Mouse (Mus musculus): ENCODE data around the gene Itpr1. TPM values are rescaled to one million over a fixed set of nuclear protein-coding genes. Genes with fewer than 3 reads are reported as not detected.

Itpr1 gene
- polyA plus RNA-seq, 1 experiment, result 4.7 TPM

- no peaks in the 10 kb centered on the region for H3K27me3 ChIP-seq (ENCODE audit: control insufficient read depth, insufficient read depth, low read length)
- H3K27ac ChIP-seq (ENCODE audit: insufficient read depth, low read depth, low read length), result no peak overlapping the region
- no peaks in the 10 kb centered on the region for H3K36me3 ChIP-seq (ENCODE audit: control insufficient read depth, insufficient read depth, low read length)
- TF ChIP-seq POLR2A (IDR thresholded peaks at IDR 0.05; ENCODE audit: low read depth, low read length), result no peak
- no peak for TF ChIP-seq CTCF (IDR thresholded peaks at IDR 0.05; ENCODE audit: extremely low read depth, insufficient read length, insufficient replicate concordance, low read depth, low read length)
- no peak overlapping the region for H3K4me3 ChIP-seq (ENCODE audit: low read depth, low read length)
- 29% methylated on average over 1 of the region's 1 CpGs for WGBS
- 0 out of 2 replicates have a peak, but pooled peaks cover 1% of the 10 kb centered on the region for H3K4me1 ChIP-seq (ENCODE audit: control insufficient read depth, insufficient read depth, insufficient read length, low read length)
Measured at GRCm38 (mm10) chr6:108316951-108317350, 104.1 kb downstream of the Itpr1 start.

GRCm38 (mm10) chr6:108321653-108322052 lies 108.8 kb downstream of the Itpr1 start:
- H3K27me3 ChIP-seq (ENCODE audit: control insufficient read depth, insufficient read depth, low read length), result no peaks in the 10 kb centered on the region
- H3K27ac ChIP-seq (ENCODE audit: insufficient read depth, low read depth, low read length), result no peak overlapping the region
- H3K36me3 ChIP-seq (ENCODE audit: control insufficient read depth, insufficient read depth, low read length), result no peaks in the 10 kb centered on the region
- TF ChIP-seq POLR2A (IDR thresholded peaks at IDR 0.05; ENCODE audit: low read depth, low read length), result no peak
- TF ChIP-seq CTCF (IDR thresholded peaks at IDR 0.05; ENCODE audit: extremely low read depth, insufficient read length, insufficient replicate concordance, low read depth, low read length), result no peak
- H3K4me1 ChIP-seq (ENCODE audit: control insufficient read depth, insufficient read depth, insufficient read length, low read length), result peaks cover 1% of the 10 kb centered on the region; the same call in 1 of the 2 replicates
- H3K4me3 ChIP-seq (ENCODE audit: low read depth, low read length), result no peak overlapping the region
- 85% methylated on average over 2 of the region's 2 CpGs for WGBS

- WGBS, result 82% methylated on average over 6 of the region's 6 CpGs
- no peak overlapping the region for H3K27ac ChIP-seq (ENCODE audit: insufficient read depth, low read depth, low read length)
Measured at GRCm38 (mm10) chr6:108324464-108325025, 111.6 kb downstream of the Itpr1 start.

GRCm38 (mm10) chr6:108325400-108325799 lies 112.5 kb downstream of the Itpr1 start:
- H3K27me3 ChIP-seq (ENCODE audit: control insufficient read depth, insufficient read depth, low read length), result no peaks in the 10 kb centered on the region
- WGBS, result 89% methylated on average over 10 of the region's 10 CpGs
- TF ChIP-seq POLR2A (IDR thresholded peaks at IDR 0.05; ENCODE audit: low read depth, low read length) (no peak), CTCF (IDR thresholded peaks at IDR 0.05; ENCODE audit: extremely low read depth, insufficient read length, insufficient replicate concordance, low read depth, low read length) (no peak)
- no peaks in the 10 kb centered on the region for H3K36me3 ChIP-seq (ENCODE audit: control insufficient read depth, insufficient read depth, low read length)
- no peaks in the 10 kb centered on the region; the same call in 1 of the 2 replicates for H3K4me1 ChIP-seq (ENCODE audit: control insufficient read depth, insufficient read depth, insufficient read length, low read length)
- no peak overlapping the region for H3K27ac ChIP-seq (ENCODE audit: insufficient read depth, low read depth, low read length)
- H3K4me3 ChIP-seq (ENCODE audit: low read depth, low read length), result no peak overlapping the region

More at GRCm38 (mm10) chr6:108324464-108325025, 111.6 kb downstream of the Itpr1 start:
- no peaks in the 10 kb centered on the region; the same call in 1 of the 2 replicates for H3K4me1 ChIP-seq (ENCODE audit: control insufficient read depth, insufficient read depth, insufficient read length, low read length)
- H3K36me3 ChIP-seq (ENCODE audit: control insufficient read depth, insufficient read depth, low read length), result no peaks in the 10 kb centered on the region
- TF ChIP-seq POLR2A (IDR thresholded peaks at IDR 0.05; ENCODE audit: low read depth, low read length) (no peak), CTCF (IDR thresholded peaks at IDR 0.05; ENCODE audit: extremely low read depth, insufficient read length, insufficient replicate concordance, low read depth, low read length) (no peak)
- H3K27me3 ChIP-seq (ENCODE audit: control insufficient read depth, insufficient read depth, low read length), result no peaks in the 10 kb centered on the region
- no peak overlapping the region for H3K4me3 ChIP-seq (ENCODE audit: low read depth, low read length)

- TF ChIP-seq CTCF (IDR thresholded peaks at IDR 0.05; ENCODE audit: extremely low read depth, insufficient read length, insufficient replicate concordance, low read depth, low read length), result no peak
- TF ChIP-seq POLR2A (IDR thresholded peaks at IDR 0.05; ENCODE audit: low read depth, low read length), result no peak
- WGBS, result 82% methylated on average over 12 of the region's 12 CpGs
Measured at GRCm38 (mm10) chr6:108325948-108326411, 113.1 kb downstream of the Itpr1 start.

GRCm38 (mm10) chr6:108326751-108327161 lies 113.9 kb downstream of the Itpr1 start:
- no peak for TF ChIP-seq POLR2A (IDR thresholded peaks at IDR 0.05; ENCODE audit: low read depth, low read length)
- no peak for TF ChIP-seq CTCF (IDR thresholded peaks at IDR 0.05; ENCODE audit: extremely low read depth, insufficient read length, insufficient replicate concordance, low read depth, low read length)
- Histone ChIP-seq H3K27me3 (ENCODE audit: control insufficient read depth, insufficient read depth, low read length) (no peaks in the 10 kb centered on the region), H3K4me1 (ENCODE audit: control insufficient read depth, insufficient read depth, insufficient read length, low read length) (no peaks in the 10 kb centered on the region; the same call in 1 of the 2 replicates), H3K27ac (ENCODE audit: insufficient read depth, low read depth, low read length) (no peak overlapping the region), H3K36me3 (ENCODE audit: control insufficient read depth, insufficient read depth, low read length) (no peaks in the 10 kb centered on the region), H3K4me3 (ENCODE audit: low read depth, low read length) (no peak overlapping the region)
- WGBS, result 63% methylated on average over 10 of the region's 10 CpGs

More at GRCm38 (mm10) chr6:108325948-108326411, 113.1 kb downstream of the Itpr1 start:
- no peaks in the 10 kb centered on the region for H3K27me3 ChIP-seq (ENCODE audit: control insufficient read depth, insufficient read depth, low read length)
- H3K4me1 ChIP-seq (ENCODE audit: control insufficient read depth, insufficient read depth, insufficient read length, low read length), result no peaks in the 10 kb centered on the region; the same call in 1 of the 2 replicates
- H3K4me3 ChIP-seq (ENCODE audit: low read depth, low read length), result no peak overlapping the region
- H3K36me3 ChIP-seq (ENCODE audit: control insufficient read depth, insufficient read depth, low read length), result no peaks in the 10 kb centered on the region
- no peak overlapping the region for H3K27ac ChIP-seq (ENCODE audit: insufficient read depth, low read depth, low read length)

DNA sequence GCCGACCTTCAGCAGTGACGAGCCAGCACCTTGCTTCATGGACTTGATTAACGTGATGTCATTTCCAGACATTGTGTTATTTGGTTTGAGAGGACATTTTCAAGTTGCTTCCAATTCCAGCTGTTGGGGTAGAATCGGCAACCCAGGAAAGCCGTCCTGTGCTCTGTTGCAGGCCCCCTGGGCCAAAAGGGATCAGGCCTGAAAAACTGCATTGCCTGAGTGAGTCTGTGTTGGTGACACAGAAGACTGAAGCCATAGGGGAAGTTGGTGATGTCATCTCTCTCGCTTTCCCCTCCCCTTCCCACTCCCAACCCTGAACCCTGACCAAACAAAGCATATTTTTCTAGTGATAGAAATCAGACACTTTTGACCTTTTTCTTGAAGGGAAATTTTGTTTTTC lies 114.7 kb downstream of the Itpr1 start:
- Histone ChIP-seq H3K27ac (ENCODE audit: insufficient read depth, low read depth, low read length) (no peak overlapping the region), H3K4me3 (ENCODE audit: low read depth, low read length) (no peak overlapping the region), H3K36me3 (ENCODE audit: control insufficient read depth, insufficient read depth, low read length) (no peaks in the 10 kb centered on the region), H3K27me3 (ENCODE audit: control insufficient read depth, insufficient read depth, low read length) (no peaks in the 10 kb centered on the region), H3K4me1 (ENCODE audit: control insufficient read depth, insufficient read depth, insufficient read length, low read length) (no peaks in the 10 kb centered on the region; the same call in 1 of the 2 replicates)
- 74% methylated on average over 6 of the region's 6 CpGs for WGBS
- TF ChIP-seq POLR2A (IDR thresholded peaks at IDR 0.05; ENCODE audit: low read depth, low read length) (no peak), CTCF (IDR thresholded peaks at IDR 0.05; ENCODE audit: extremely low read depth, insufficient read length, insufficient replicate concordance, low read depth, low read length) (no peak)
